Mouse (Mus musculus): ENCODE measurements at regions not wholly inside any gene's neighbourhood (a gene's known extent, or its start where the extent isn't known, plus 50 kb on each side); places are given as distances from the start of the nearest gene placed in this dataset.

DNA sequence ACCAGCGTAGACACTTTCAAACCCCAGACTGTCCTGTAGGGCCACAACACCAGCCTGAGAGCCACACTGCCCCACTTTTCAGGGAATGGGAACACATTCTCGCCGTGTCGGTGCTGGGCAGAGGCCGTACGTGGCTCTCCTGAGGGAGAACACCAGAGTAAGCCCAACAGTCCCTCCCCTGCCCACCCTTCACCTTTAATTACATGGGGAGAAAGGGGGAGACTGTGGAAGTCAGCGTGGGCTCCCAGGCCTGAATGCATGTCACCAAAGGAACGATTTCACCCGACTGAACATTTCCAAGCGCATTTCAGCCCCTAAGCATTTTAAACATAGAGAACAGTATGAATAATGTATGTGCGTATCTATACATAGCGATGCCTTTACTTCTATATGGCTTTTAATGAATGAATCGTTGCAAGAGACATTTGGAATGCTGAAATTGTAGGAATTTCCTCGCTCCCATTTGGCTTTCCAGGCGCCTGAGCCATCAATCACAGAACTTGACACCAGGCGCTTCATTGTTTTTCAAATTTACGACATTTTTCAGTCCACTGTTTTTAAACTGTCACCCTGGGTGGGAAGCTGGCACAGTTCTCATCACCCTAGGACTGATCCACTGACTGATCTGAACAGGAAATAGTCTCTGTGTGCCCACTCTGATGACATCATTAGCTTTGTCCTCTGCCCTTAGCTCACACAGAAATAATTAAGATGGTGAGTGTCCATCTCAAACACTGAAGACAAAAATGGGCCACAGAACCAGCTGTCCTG is 152.3 kb downstream of the Atp23 start:
- DNase-seq (ENCODE audit: low read depth, low spot score), result no peak

- DNase-seq (ENCODE audit: low read depth, low spot score), result no peak
Measured at GRCm38 (mm10) chr10:126734661-126735060, 166.5 kb downstream of the Atp23 start.

- no peak for DNase-seq (ENCODE audit: low read depth, low spot score)
Measured at GRCm38 (mm10) chr10:126727840-126728239, 173.3 kb downstream of the Atp23 start.

DNA sequence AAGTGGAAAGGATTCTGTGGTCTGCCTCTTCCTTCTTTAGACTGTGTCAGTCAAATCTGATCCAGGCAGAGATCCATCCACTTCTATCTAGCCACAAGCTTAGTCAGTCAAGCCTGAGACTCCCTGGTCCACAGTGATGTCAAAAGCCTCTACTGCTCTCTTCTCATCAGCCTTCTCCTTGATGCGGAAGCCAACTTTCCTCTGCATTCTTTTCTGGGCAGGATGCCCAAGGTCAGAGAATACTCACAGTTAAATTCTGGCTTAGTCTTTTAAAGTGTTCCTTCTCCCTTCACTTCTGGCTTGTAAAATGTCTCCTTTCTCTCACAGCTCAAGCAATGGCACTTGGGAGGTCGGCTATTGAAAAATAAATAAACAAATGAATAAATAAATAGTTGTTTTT is 183.2 kb downstream of the Atp23 start:
- DNase-seq (ENCODE audit: low read depth, low spot score), result peak; percentile 33

GRCm38 (mm10) chr10:126711758-126712157 is 189.4 kb downstream of the Atp23 start:
- DNase-seq (ENCODE audit: low read depth, low spot score), result no peak

- DNase-seq (ENCODE audit: low read depth, low spot score), result peak; percentile 15
Measured at GRCm38 (mm10) chr10:126709219-126709917, 191.8 kb downstream of the Atp23 start.

DNA sequence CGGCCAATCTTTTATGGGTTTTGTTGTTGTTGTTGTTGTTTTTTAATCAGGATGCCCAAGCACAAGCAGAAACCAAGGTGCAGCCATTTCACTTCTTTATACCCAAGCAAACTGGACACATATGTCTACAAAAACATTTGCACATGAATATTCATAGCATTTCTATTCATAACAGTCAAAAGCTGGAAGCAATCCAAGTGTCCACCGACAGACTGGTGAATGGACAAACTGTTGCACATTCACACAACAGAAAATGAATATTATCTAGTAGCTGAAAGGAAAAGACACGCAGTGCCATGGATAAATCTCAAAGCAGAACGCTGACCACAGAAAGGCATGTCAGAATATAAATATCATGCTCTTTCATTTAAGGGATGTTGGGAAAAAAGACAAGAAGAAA is 192.4 kb downstream of the Atp23 start:
- DNase-seq (ENCODE audit: low read depth, low spot score), result peak; percentile 50

DNA sequence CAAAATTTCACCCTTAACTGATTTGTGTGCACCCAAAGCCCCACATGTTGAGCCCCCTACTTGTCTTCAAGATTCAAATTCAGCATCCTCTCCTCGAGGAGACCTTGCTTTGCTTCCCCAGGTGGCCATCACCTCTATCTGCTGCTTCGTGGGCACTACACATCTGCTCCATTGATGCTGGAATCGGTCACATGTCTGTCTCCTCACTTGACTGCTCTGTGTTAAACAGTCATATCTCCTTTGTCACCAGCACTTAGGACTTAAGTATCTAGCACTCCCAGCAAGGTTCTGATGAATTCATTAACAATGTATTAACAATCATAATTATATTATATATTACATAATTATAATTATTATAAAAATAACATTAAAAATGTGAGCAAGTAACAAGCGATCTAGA is 192.9 kb downstream of the Atp23 start:
- no peak for DNase-seq (ENCODE audit: low read depth, low spot score)

GRCm38 (mm10) chr10:126697086-126697485 is 204.1 kb downstream of the Atp23 start:
- no peak for DNase-seq (ENCODE audit: low read depth, low spot score)

DNA sequence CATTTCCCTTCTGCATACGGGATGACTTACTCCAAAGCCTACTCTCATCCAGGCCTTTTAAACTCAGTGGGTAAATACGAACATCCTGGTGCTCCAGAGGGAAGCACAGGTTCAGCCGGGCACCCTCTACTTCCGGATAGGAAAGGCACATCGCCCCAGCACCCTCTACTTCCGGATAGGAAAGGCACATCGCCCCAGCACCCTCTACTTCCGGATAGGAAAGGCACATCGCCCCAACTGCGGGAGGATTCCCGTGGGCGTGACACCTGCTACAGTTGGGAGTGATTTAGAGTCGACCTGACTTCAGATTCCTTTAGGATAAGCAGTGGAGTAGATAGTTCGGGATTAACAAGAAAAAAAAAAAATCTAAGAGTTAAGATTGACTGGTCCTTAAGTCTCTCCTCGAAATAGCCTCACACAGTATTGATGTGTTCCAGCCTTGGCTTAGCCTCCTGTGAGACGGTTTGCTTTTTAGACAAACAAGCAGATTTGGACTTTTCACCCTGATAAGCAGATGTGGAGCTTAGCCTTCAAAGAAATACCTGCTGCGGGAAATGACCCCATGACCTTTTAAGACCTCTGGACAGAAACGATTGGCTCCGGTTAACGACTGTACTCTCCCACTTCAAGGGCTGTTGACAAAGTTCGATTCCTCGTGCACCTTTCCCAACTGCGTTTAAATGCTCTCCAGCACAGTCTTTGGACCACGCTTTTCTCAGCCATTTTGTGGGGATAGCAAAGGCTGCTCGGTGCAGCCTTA is 210.1 kb downstream of the Atp23 start:
- DNase-seq (ENCODE audit: low read depth, low spot score), result no peak

- DNase-seq (ENCODE audit: low read depth, low spot score), result no peak
Measured at GRCm38 (mm10) chr10:126680275-126681184, 220.6 kb downstream of the Atp23 start.

- DNase-seq (ENCODE audit: low read depth, low spot score), result no peak
Measured at GRCm38 (mm10) chr10:126679224-126680120, 221.7 kb downstream of the Atp23 start.

DNA sequence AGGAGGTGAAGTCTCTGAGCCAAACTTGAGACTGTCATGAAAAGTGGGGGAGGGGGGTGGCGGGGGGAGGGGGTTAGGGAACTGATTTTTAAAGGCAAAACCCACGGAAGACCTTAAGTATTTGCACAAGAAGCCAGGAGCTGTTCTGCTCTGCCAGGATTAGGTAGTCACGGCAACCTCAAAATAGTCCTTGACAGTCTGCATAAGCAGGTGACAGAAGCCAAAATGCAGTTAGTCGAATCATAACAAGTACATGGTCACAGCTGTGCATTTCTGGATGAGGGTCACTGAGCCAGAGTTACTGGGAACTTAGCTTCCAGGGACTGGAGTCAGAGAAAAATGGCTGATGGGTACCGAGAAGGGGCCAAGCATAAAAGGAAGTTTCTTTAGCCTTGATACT is 227.7 kb downstream of the Atp23 start:
- peak; percentile 36 for DNase-seq (ENCODE audit: low read depth, low spot score)

- peak; percentile 32 for DNase-seq (ENCODE audit: low read depth, low spot score)
Measured at GRCm38 (mm10) chr10:126664408-126665083, 236.6 kb downstream of the Atp23 start.

DNA sequence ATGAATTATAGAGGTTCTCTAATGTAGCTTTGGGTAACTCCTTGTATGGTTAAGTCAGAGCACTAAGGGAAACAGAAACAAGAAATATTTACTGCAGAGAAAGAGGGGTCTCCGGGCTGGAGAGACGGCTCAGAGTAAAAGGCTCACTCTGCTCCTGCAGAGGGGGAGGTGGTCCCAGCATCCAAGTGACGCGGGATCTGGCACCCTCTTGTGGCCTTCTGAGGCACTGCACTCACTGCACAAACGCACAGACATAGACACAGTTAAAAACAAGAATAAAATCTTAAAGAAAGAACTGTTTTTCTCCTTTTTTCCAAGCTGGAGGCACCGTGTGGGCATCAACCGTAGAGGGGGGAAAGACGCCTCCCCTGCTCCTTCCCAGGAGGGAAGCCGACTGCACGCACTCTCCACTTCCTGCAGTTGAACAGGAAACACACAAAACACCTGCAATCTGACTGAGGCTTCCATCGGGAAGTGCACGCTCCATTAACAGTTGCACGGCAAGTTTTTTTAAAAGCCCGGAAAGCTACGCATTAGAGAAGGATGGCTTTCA is 237.6 kb downstream of the Atp23 start:
- no peak for DNase-seq (ENCODE audit: low read depth, low spot score)

DNA sequence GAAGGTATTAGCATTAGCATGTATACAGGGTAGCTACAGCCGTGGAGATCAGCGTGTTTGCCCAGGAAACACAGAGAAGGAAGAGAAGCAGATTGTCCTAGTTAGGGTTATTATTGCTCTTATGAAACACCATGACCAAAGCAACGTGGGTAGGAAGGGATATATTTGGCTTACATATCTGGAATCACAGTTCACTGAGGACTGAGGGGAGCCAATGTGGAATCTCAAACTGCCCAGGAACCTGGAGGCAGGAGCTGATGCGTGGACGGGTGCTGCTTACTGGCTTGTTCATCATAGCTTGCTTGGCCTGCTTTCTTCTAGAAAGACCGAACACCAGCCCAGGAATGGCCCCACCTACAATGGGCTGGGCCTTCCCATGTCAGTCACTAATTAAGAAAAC is 238.4 kb downstream of the Atp23 start:
- DNase-seq (ENCODE audit: low read depth, low spot score), result peak; percentile 27

DNA sequence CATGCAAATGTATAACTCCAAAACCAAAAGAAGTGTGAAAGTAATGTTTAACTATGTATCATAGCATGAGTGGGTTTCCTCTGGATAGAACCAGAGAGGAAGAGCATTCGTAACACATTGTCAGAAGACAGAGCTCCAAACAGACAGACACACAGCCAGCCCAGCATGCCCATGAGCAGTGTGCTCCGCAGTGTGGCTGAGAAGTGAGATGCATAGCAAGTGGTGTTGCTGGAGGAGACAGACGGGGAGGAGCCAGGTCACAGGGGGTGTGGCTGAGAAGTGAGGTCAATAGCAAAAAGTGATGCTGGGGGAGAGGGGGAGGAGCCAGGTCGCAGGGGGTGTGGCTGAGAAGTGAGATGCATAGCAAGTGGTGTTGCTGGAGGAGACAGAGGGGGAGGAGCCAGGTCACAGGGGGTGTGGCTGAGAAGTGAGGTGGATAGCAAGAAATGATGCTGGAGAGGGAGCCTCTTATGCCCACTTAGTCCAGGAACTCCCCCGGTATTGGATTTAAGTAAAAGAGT is 240.0 kb downstream of the Atp23 start:
- DNase-seq (ENCODE audit: low read depth, low spot score), result no peak

DNA sequence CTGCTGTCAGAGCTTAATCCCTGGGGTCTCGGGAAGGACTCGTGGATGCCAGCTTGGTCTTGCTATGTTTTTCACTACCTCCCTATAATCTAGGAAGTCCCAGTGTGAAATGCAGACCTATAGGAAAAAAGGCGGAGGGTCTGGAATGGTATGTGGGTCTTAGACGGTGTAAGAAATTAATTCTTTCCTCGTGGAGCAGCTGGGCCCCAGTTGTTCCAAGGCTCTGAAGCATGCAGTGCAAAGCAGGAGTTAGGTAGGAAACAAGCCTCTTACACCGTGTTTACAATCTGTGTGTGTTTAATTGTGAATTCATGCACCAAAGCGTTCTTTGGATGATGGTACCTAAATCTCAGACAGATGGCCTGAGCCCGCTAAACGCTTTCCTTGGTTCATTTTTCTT is 241.1 kb downstream of the Atp23 start:
- DNase-seq (ENCODE audit: low read depth, low spot score), result no peak

DNA sequence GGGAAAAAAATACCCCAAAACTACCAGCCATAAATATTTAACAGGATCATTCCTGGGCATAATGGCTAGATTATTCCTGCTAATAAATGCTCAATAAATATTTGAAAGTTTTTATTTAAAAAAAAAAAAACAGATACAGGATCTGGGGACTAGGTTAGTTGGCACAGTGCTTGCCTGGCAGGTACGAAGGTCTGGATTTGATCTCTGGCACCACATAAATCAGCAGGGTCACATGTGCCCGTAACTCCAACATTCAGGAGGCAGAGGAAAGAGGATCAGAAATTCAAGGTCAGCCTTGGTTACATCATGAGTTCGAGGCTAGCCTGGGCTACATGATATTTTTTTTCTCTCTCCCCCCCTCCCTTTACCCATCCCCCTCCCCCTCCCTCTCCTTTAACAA is 248.5 kb downstream of the Atp23 start:
- DNase-seq (ENCODE audit: low read depth, low spot score), result no peak

All from brain, adult 2 months (tissue).